ENCODE assay signal across 17 mouse cellular contexts in genomic region chr11:62824211-62824610, GRCm38 (mm10). TPM values are rescaled to one million over a fixed set of nuclear protein-coding genes. Genes with fewer than 3 reads are reported as not detected.
DNase-seq lines count a peak whose midpoint lies in the region; ATAC-seq and TF ChIP-seq lines count a peak whose summit lies in the region.
"Had no signal": no experiment of that assay in that cellular context is flagged by ENCODE, and none has a peak within 500 bp of the region (broad histone marks: within the 10 kb centered on the region; RNA-seq: fewer than 3 reads in every experiment).

No protein-coding gene starts in this region.

- no peak for DNase-seq in kidney, adult 2 months
- peak; percentile 84 for DNase-seq in MEL (ENCODE audit: low read depth, low spot score)
- DNase-seq in large intestine, adult 2 months (ENCODE audit: low read depth, low spot score) = peak; percentile 67
- DNase-seq in lung, postnatal 36 days = peak; percentile 29
- DNase-seq in layer of hippocampus, postnatal 10 days (ENCODE audit: low spot score in 2 of 2) = no peak
- DNase-seq in ovary, postnatal 10 days (ENCODE audit: low spot score) = no peak
- no peak for DNase-seq in frontal cortex, adult 2 months (ENCODE audit: extremely low spot score in 1 of 2, low spot score in 1 of 2)
- DNase-seq: adrenal gland, postnatal 25 days; B cell, adult 2 months; cerebellum, postnatal 25 days; kidney, adult 18-20 months; midbrain, embryonic 14.5 days; right cerebral cortex, postnatal 25 days had no signal

- TF ChIP-seq CTCF in kidney, adult 2 months (conservative IDR thresholded peaks at IDR 0.05; ENCODE audit: insufficient read depth, insufficient read length, low read depth, low read length) = no peak
- no peak for TF ChIP-seq CTCF in MEL (IDR thresholded peaks at IDR 0.05 in 2 of 3, conservative IDR thresholded peaks at IDR 0.05 in 1 of 3; ENCODE audit: control insufficient read depth in 1 of 3, insufficient read depth in 1 of 3, low read depth in 2 of 3, low read length in 3 of 3, poor library complexity in 1 of 3, severe bottlenecking in 1 of 3)

- peaks cover 45% of the 10 kb centered on the region for H3K4me1 ChIP-seq in kidney, embryonic 16.5 days (ENCODE audit: insufficient read depth, low read length)
- H3K4me1 ChIP-seq in kidney, adult 2 months (ENCODE audit: control insufficient read depth, insufficient read depth, low read length) = peaks cover 15% of the 10 kb centered on the region; the same call in 1 of the 2 replicates
- peaks cover 8 to 30% of the 10 kb centered on the region in 2 experiments for H3K4me1 ChIP-seq in MEL (ENCODE audit: control insufficient read depth in 1 of 2, insufficient read depth in 2 of 2, low read length in 2 of 2)

- TF ChIP-seq RAD21 in MEL (IDR thresholded peaks at IDR 0.05; ENCODE audit: low read depth, low read length) = no peak

- no peak overlapping the region for H3K27ac ChIP-seq in kidney, embryonic 16.5 days (ENCODE audit: low read length)
- H3K27ac ChIP-seq in kidney, adult 2 months (ENCODE audit: insufficient read depth, low read depth, low read length) = no peak overlapping the region
- H3K27ac ChIP-seq in MEL (ENCODE audit: control insufficient read depth, low read depth, low read length) = peak overlapping the region; percentile 15
- H3K27ac ChIP-seq: heart, embryonic 13.5 days; macrophage had no signal

- no peak for TF ChIP-seq POLR2A in kidney, adult 2 months (IDR thresholded peaks at IDR 0.05; ENCODE audit: low read depth, low read length)
- no peak for TF ChIP-seq POLR2A in MEL (IDR thresholded peaks at IDR 0.05; ENCODE audit: control insufficient read depth in 1 of 2, insufficient read depth in 1 of 2, low read depth in 1 of 2, low read length in 2 of 2, poor library complexity in 1 of 2)

- H3K27me3 ChIP-seq in kidney, embryonic 16.5 days (ENCODE audit: insufficient read depth, low read length) = no peaks in the 10 kb centered on the region
- no peaks in the 10 kb centered on the region for H3K27me3 ChIP-seq in kidney, adult 2 months (replicated peaks; ENCODE audit: control insufficient read depth, insufficient read depth, low read length)
- H3K27me3 ChIP-seq in MEL (ENCODE audit: control insufficient read depth in 1 of 2, insufficient read depth in 2 of 2, low read length in 2 of 2) = no peaks in the 10 kb centered on the region
- H3K27me3 ChIP-seq: heart, embryonic 13.5 days had no signal

- 47% methylated on average over 7 of the region's 7 CpGs for WGBS in kidney, embryonic 16.5 days
- 53% methylated on average over 7 of the region's 7 CpGs for WGBS in kidney, adult 2 months
- 20% methylated on average over 7 of the region's 7 CpGs for WGBS in large intestine, adult 2 months

- H3K4me2 ChIP-seq in kidney, embryonic 16.5 days (replicated peaks; ENCODE audit: low read depth, low read length) = 0 out of 2 replicates have a peak overlapping the region, but pooled peaks have one; percentile 3
- H3K4me2 ChIP-seq: heart, embryonic 13.5 days had no signal

- no peak for ATAC-seq in kidney, embryonic 16.5 days (ENCODE audit: low FRiP score, low TSS enrichment)

- 0 out of 2 replicates have a peak, but pooled peaks cover 2% of the 10 kb centered on the region for H3K36me3 ChIP-seq in kidney, embryonic 16.5 days (ENCODE audit: insufficient read depth, low read length)
- H3K36me3 ChIP-seq in kidney, adult 2 months (ENCODE audit: control insufficient read depth, insufficient read depth, low read length) = no peaks in the 10 kb centered on the region
- H3K36me3 ChIP-seq in MEL (ENCODE audit: control insufficient read depth in 1 of 2, insufficient read depth in 2 of 2, low read length in 2 of 2) = peaks cover 0 to 29% of the 10 kb centered on the region in 2 experiments; a peak in 2 of 4 replicates

- no peak overlapping the region for H3K4me3 ChIP-seq in kidney, embryonic 16.5 days (ENCODE audit: low read length)
- H3K4me3 ChIP-seq in kidney, adult 2 months (ENCODE audit: insufficient read depth, low read depth, low read length) = no peak overlapping the region
- H3K4me3 ChIP-seq in MEL (ENCODE audit: control insufficient read depth in 1 of 2, insufficient read depth in 1 of 2, low read depth in 2 of 2, low read length in 2 of 2) = peak overlapping the region; percentile 35 to 40; a peak in 3 of 4 replicates
- H3K4me3 ChIP-seq: heart, embryonic 13.5 days had no signal

- H3K9me3 ChIP-seq in kidney, embryonic 16.5 days (ENCODE audit: low read length) = no peaks in the 10 kb centered on the region
- H3K9me3 ChIP-seq in MEL (replicated peaks; ENCODE audit: insufficient read depth, low read length) = no peaks in the 10 kb centered on the region
- H3K9me3 ChIP-seq: G1E had no signal

- H3K9ac ChIP-seq in kidney, embryonic 16.5 days (replicated peaks; ENCODE audit: low read length) = no peak overlapping the region
- H3K9ac ChIP-seq in MEL (ENCODE audit: control insufficient read depth, low read depth, low read length, poor library complexity, severe bottlenecking) = peak overlapping the region; percentile 45
- H3K9ac ChIP-seq: heart, embryonic 13.5 days had no signal

- peak in 1 of 2 experiments; percentile 42; a peak in 1 of 4 replicates for TF ChIP-seq EP300 in MEL (IDR thresholded peaks at IDR 0.05; ENCODE audit: low read depth in 1 of 2, low read length in 2 of 2)

- no peaks in the 10 kb centered on the region for H3K79me2 ChIP-seq in MEL (ENCODE audit: control insufficient read depth, insufficient read depth, low read length, poor library complexity)

TF ChIP-seq in MEL, 35 proteins besides CTCF, POLR2A, EP300 and RAD21 (continues in another document):
- TF ChIP-seq ZNF384 (IDR thresholded peaks at IDR 0.05; ENCODE audit: low read depth, low read length) (no peak), MYC (IDR thresholded peaks at IDR 0.05; ENCODE audit: low read depth, low read length) (peak; percentile 31; the same call in 1 of the 2 replicates), UBTF (IDR thresholded peaks at IDR 0.05; ENCODE audit: borderline replicate concordance, insufficient read depth, low read depth, low read length) (no peak), USF1 (IDR thresholded peaks at IDR 0.05; ENCODE audit: low read depth, low read length) (no peak), E2F4 (IDR thresholded peaks at IDR 0.05; ENCODE audit: borderline replicate concordance, low read depth, low read length) (no peak), USF2 (IDR thresholded peaks at IDR 0.05; ENCODE audit: borderline replicate concordance in 1 of 2, insufficient read depth in 1 of 2, low read depth in 1 of 2, low read length in 2 of 2) (no peak), ETS1 (IDR thresholded peaks at IDR 0.05; ENCODE audit: low read depth, low read length) (peak; percentile 39), ZMIZ1 (IDR thresholded peaks at IDR 0.05; ENCODE audit: low read depth, low read length) (no peak), ZKSCAN1 (IDR thresholded peaks at IDR 0.05; ENCODE audit: low read depth, low read length) (no peak), GABPA (IDR thresholded peaks at IDR 0.05; ENCODE audit: low read depth, low read length) (no peak), RCOR1 (IDR thresholded peaks at IDR 0.05; ENCODE audit: low read depth, low read length) (no peak), SIN3A (IDR thresholded peaks at IDR 0.05; ENCODE audit: low read length) (peak; percentile 56), ELF1 (IDR thresholded peaks at IDR 0.05; ENCODE audit: low read depth, low read length) (no peak), MAZ (IDR thresholded peaks at IDR 0.05; ENCODE audit: low read depth, low read length) (no peak), TAL1 (IDR thresholded peaks at IDR 0.05; ENCODE audit: low read length) (peak; percentile 15; the same call in 1 of the 2 replicates), TCF12 (IDR thresholded peaks at IDR 0.05; ENCODE audit: low read depth, low read length) (0 out of 2 replicates have a peak, but pooled peaks have one; percentile 20)

RNA-seq across cellular contexts. Expression of gene Trim16, which starts 4.2 kb away (rescaled TPM):
- 18.1 TPM in 2 replicates for polyA plus RNA-seq in kidney, embryonic 16.5 days (2015; fragmentation: Nextera tagmentation; extraction: Ambion mirVana)
- 2.9 and 3.7 TPM in 2 replicates for polyA plus RNA-seq in kidney, adult 2 months (2012; rRNA removed)
- total RNA-seq in MEL (2012; rRNA removed) = 3.1 and 5.9 TPM in 2 replicates
- polyA plus RNA-seq in MEL (2012; ENCODE audit: insufficient read depth in 1 of 2, insufficient read length in 2 of 2, low read depth in 1 of 2, low replicate concordance in 2 of 2, missing spikeins in 1 of 2) = 1 to 10 TPM in 1 of 2 experiments, not detected in 1; 5.5 TPM
- polyA plus RNA-seq in large intestine, adult 2 months (2012; rRNA removed) = 11.8 and 14.0 TPM in 2 replicates
- 1 to 10 TPM; 5.3 to 5.5 TPM for total RNA-seq in layer of hippocampus, postnatal 10 days (2021)
- 1.8 and 2.2 TPM in 2 replicates for polyA plus RNA-seq in frontal cortex, adult 2 months (2012; rRNA removed)
- polyA plus RNA-seq: G1E had no signal

RNA-seq across cellular contexts. Expression of gene Fbxw10, which starts 22.7 kb away (rescaled TPM):
- 0.51 and 0.87 TPM in 2 replicates for polyA plus RNA-seq in kidney, embryonic 16.5 days (2015; fragmentation: Nextera tagmentation; extraction: Ambion mirVana)
- 0.29 and 0.30 TPM in 2 replicates for polyA plus RNA-seq in kidney, adult 2 months (2012; rRNA removed)
- not detected in 2 replicates for total RNA-seq in MEL (2012; rRNA removed)
- polyA plus RNA-seq in MEL (2012; ENCODE audit: insufficient read depth in 1 of 2, insufficient read length in 2 of 2, low read depth in 1 of 2, low replicate concordance in 2 of 2, missing spikeins in 1 of 2) = not detected
- 0.25 and 0.26 TPM in 2 replicates for polyA plus RNA-seq in large intestine, adult 2 months (2012; rRNA removed)
- total RNA-seq in layer of hippocampus, postnatal 10 days (2021) = under 1 TPM; 0.51 to 0.53 TPM
- polyA plus RNA-seq in frontal cortex, adult 2 months (2012; rRNA removed) = 0.55 and 0.66 TPM in 2 replicates
- polyA plus RNA-seq: G1E had no signal

RNA-seq across cellular contexts. Expression of gene Zfp286, which starts 34.9 kb away (rescaled TPM):
- 18.5 and 21.9 TPM in 2 replicates for polyA plus RNA-seq in kidney, embryonic 16.5 days (2015; fragmentation: Nextera tagmentation; extraction: Ambion mirVana)
- polyA plus RNA-seq in kidney, adult 2 months (2012; rRNA removed) = 0.42 and 0.83 TPM in 2 replicates
- total RNA-seq in MEL (2012; rRNA removed) = not detected in 2 replicates
- polyA plus RNA-seq in MEL (2012; ENCODE audit: insufficient read depth in 1 of 2, insufficient read length in 2 of 2, low read depth in 1 of 2, low replicate concordance in 2 of 2, missing spikeins in 1 of 2) = not detected
- 0.19 and 0.56 TPM in 2 replicates for polyA plus RNA-seq in large intestine, adult 2 months (2012; rRNA removed)
- 10 to 100 TPM; 20.8 to 21.7 TPM for total RNA-seq in layer of hippocampus, postnatal 10 days (2021)
- polyA plus RNA-seq in frontal cortex, adult 2 months (2012; rRNA removed) = 16.1 and 20.5 TPM in 2 replicates
- polyA plus RNA-seq: G1E had no signal

RNA-seq across cellular contexts. Expression of gene Tvp23b, which starts 55.0 kb away (rescaled TPM):
- 79.0 and 83.6 TPM in 2 replicates for polyA plus RNA-seq in kidney, embryonic 16.5 days (2015; fragmentation: Nextera tagmentation; extraction: Ambion mirVana)
- polyA plus RNA-seq in kidney, adult 2 months (2012; rRNA removed) = 21.3 and 26.1 TPM in 2 replicates
- total RNA-seq in MEL (2012; rRNA removed) = 32.1 and 40.0 TPM in 2 replicates
- 10 to 100 TPM in 1 of 2 experiments, not detected in 1; 24.3 TPM for polyA plus RNA-seq in MEL (2012; ENCODE audit: insufficient read depth in 1 of 2, insufficient read length in 2 of 2, low read depth in 1 of 2, low replicate concordance in 2 of 2, missing spikeins in 1 of 2)
- 18.5 and 19.1 TPM in 2 replicates for polyA plus RNA-seq in large intestine, adult 2 months (2012; rRNA removed)
- total RNA-seq in layer of hippocampus, postnatal 10 days (2021) = 10 to 100 TPM; 24.5 to 25.3 TPM
- polyA plus RNA-seq in frontal cortex, adult 2 months (2012; rRNA removed) = 32.7 and 35.9 TPM in 2 replicates

Comparison
In these comparisons a context has a peak if more than half of its experiments do, and no peak if none do; other contexts are left out.
1. H3K4me3 ChIP-seq: peak in MEL (2 of 2); none in kidney, embryonic 16.5 days (single experiment) and kidney, adult 2 months (single experiment).
2. DNase-seq: peak in MEL (single experiment), large intestine, adult 2 months (single experiment) and lung, postnatal 36 days (single experiment); none in kidney, adult 2 months (single experiment), layer of hippocampus, postnatal 10 days (0 of 2), ovary, postnatal 10 days (single experiment) and frontal cortex, adult 2 months (0 of 2).